ENCODE assay signal across 9 mouse cellular contexts in genomic region chr2:135797677-135798546, GRCm38 (mm10).
DNase-seq lines count a peak whose midpoint lies in the region; ATAC-seq and TF ChIP-seq lines count a peak whose summit lies in the region.
"Had no signal": no experiment of that assay in that cellular context is flagged by ENCODE, and none has a peak within 500 bp of the region (broad histone marks: within the 10 kb centered on the region; RNA-seq: fewer than 3 reads in every experiment).

No protein-coding gene starts in this region.

- TF ChIP-seq POLR2A in heart, adult 2 months (IDR thresholded peaks at IDR 0.05; ENCODE audit: insufficient read depth, low read depth, low read length), result no peak

- 0 out of 2 replicates have a peak, but pooled peaks have one; percentile 5 for TF ChIP-seq CTCF in heart, adult 2 months (IDR thresholded peaks at IDR 0.05)

- H3K4me3 ChIP-seq in heart, adult 2 months, result no peak overlapping the region
- no peak overlapping the region for H3K4me3 ChIP-seq in embryonic facial prominence, embryonic 15.5 days (replicated peaks)

- peak in 1 of 2 experiments; percentile 28 for DNase-seq in heart, adult 2 months
- no peak for DNase-seq in heart, adult 8-10 months (ENCODE audit: low spot score)
- no peak for DNase-seq in yolk sac, embryonic 10.5 days (ENCODE audit: low spot score)
- no peak for DNase-seq in cerebellum, postnatal 25 days
- no peak for DNase-seq in kidney, postnatal 10 days

- intact Hi-C loops in heart, adult 2 months (cut with DNase I), result loop anchor here (5.0 kb wide), 1 partner anchor 129 kb away; no protein-coding TSS in a partner anchor

- H3K4me2 ChIP-seq in embryonic facial prominence, embryonic 15.5 days (replicated peaks), result no peak overlapping the region

- peak; percentile 89 for ATAC-seq in CD4-positive, CD25-positive, alpha-beta regulatory T cell, adult 4 months
- peak; percentile 39; the same call in 1 of the 2 replicates for ATAC-seq in embryonic facial prominence, embryonic 15.5 days (ENCODE audit: insufficient number of reproducible peaks, low FRiP score, low TSS enrichment, low read depth)
- ATAC-seq in inflammation-experienced regulatory T-cells, adult 6 months, result peak; percentile 83

- no peaks in the 10 kb centered on the region for H3K27me3 ChIP-seq in heart, adult 2 months (ENCODE audit: control insufficient read depth, insufficient read depth, low read length)
- no peaks in the 10 kb centered on the region for H3K27me3 ChIP-seq in embryonic facial prominence, embryonic 15.5 days

- H3K27ac ChIP-seq in heart, adult 2 months, result peak overlapping the region; percentile 54
- H3K27ac ChIP-seq in embryonic facial prominence, embryonic 15.5 days (replicated peaks), result peak overlapping the region; percentile 55

- H3K79me2 ChIP-seq in heart, adult 2 months (replicated peaks; ENCODE audit: control insufficient read depth, insufficient read depth, low read length), result peaks cover 3% of the 10 kb centered on the region

- H3K36me3 ChIP-seq in heart, adult 2 months (ENCODE audit: control insufficient read depth, insufficient read depth, low read length), result peaks cover 29% of the 10 kb centered on the region
- H3K36me3 ChIP-seq in embryonic facial prominence, embryonic 15.5 days, result no peaks in the 10 kb centered on the region
- H3K36me3 ChIP-seq: G1E had no signal

- no peaks in the 10 kb centered on the region for H3K9me3 ChIP-seq in embryonic facial prominence, embryonic 15.5 days (replicated peaks)

- peaks cover 22% of the 10 kb centered on the region for H3K4me1 ChIP-seq in heart, adult 2 months (ENCODE audit: control insufficient read depth, insufficient read depth, low read length)
- peaks cover 15% of the 10 kb centered on the region for H3K4me1 ChIP-seq in embryonic facial prominence, embryonic 15.5 days

- TF ChIP-seq EP300 in heart, adult 2 months (IDR thresholded peaks at IDR 0.05; ENCODE audit: insufficient read depth, low read depth, low read length), result no peak

- WGBS in heart, adult 2 months, result 38% methylated on average over 5 of the region's 5 CpGs
- WGBS in embryonic facial prominence, embryonic 15.5 days, result 21% methylated on average over 5 of the region's 5 CpGs

- peak overlapping the region; percentile 2; the same call in 1 of the 2 replicates for H3K9ac ChIP-seq in heart, adult 2 months (ENCODE audit: low read depth, low read length)
- no peak overlapping the region for H3K9ac ChIP-seq in embryonic facial prominence, embryonic 15.5 days

Comparison
In these comparisons a context has a peak if more than half of its experiments do, and no peak if none do; other contexts are left out.
1. ATAC-seq: peak in every context shown above with its lines; median percentile 89 in CD4-positive, CD25-positive, alpha-beta regulatory T cell, adult 4 months; 83 in inflammation-experienced regulatory T-cells, adult 6 months; 39 in embryonic facial prominence, embryonic 15.5 days.